Mouse (Mus musculus) skeletal muscle tissue, adult 2 months (tissue): ENCODE measurements at regions not wholly inside any gene's neighbourhood (a gene's known extent, or its start where the extent isn't known, plus 50 kb on each side); places are given as distances from the start of the nearest gene placed in this dataset.

Source experiments
- DNase-seq: peaks from one replicate; pipeline ENCODE4 v3.0.0-alpha.2; 2012; ENCODE audit warnings: low read depth, low spot score

- DNase-seq = no peak
Observed at GRCm38 (mm10) chr10:25032625-25033024, 105.3 kb upstream of the Arg1 start.

- DNase-seq = no peak
Observed at GRCm38 (mm10) chr10:25029387-25029915, 102.2 kb upstream of the Arg1 start.

GRCm38 (mm10) chr10:25023601-25024157 lies 96.4 kb upstream of the Arg1 start:
- DNase-seq = peak; percentile 45

- peak; percentile 21 for DNase-seq
Observed at GRCm38 (mm10) chr10:25023044-25023540, 95.8 kb upstream of the Arg1 start.

GRCm38 (mm10) chr10:25018946-25019345 lies 91.7 kb upstream of the Arg1 start:
- no peak for DNase-seq

GRCm38 (mm10) chr10:25017843-25018242 lies 90.6 kb upstream of the Arg1 start:
- DNase-seq = no peak

- peak; percentile 7 for DNase-seq
Observed at GRCm38 (mm10) chr10:25016110-25016509, 88.8 kb upstream of the Arg1 start.

- DNase-seq = no peak
Observed at GRCm38 (mm10) chr10:25012129-25012528, 84.8 kb upstream of the Arg1 start.

GRCm38 (mm10) chr10:25001299-25001698 lies 74.0 kb upstream of the Arg1 start:
- DNase-seq = no peak

GRCm38 (mm10) chr10:25000231-25001222 lies 73.2 kb upstream of the Arg1 start:
- no peak for DNase-seq

GRCm38 (mm10) chr10:24999807-25000206 lies 72.5 kb upstream of the Arg1 start:
- DNase-seq = no peak

- no peak for DNase-seq
Observed at GRCm38 (mm10) chr10:24997661-24998060, 70.4 kb upstream of the Arg1 start.

- DNase-seq = no peak
Observed at GRCm38 (mm10) chr10:24995751-24996150, 68.5 kb upstream of the Arg1 start.

GRCm38 (mm10) chr10:24989965-24990653 lies 62.8 kb upstream of the Arg1 start:
- no peak for DNase-seq

- DNase-seq = no peak
Observed at GRCm38 (mm10) chr10:24984801-24985200, 57.5 kb upstream of the Arg1 start.

- no peak for DNase-seq
Observed at GRCm38 (mm10) chr10:24981763-24982162, 54.5 kb upstream of the Arg1 start.
